Mouse (Mus musculus) liver, adult 2 months (tissue): ENCODE results near the gene Cox15. TPM values are rescaled to one million over a fixed set of nuclear protein-coding genes. Genes with fewer than 3 reads are reported as not detected.

Experiments
- DNase-seq: peaks from one replicate; pipeline ENCODE4 v3.0.0-alpha.2; 2011; ENCODE audit warnings: low read depth, low spot score; ENCODE audit errors: extremely low read depth
- H3K27ac ChIP-seq: fragments of 200-500 bp; replicated peaks from 2 replicates; pipeline ENCODE4 v1.5.1; 2012; ENCODE audit warnings: low read depth, mild to moderate bottlenecking, control low read depth, inconsistent platforms, low read length; ENCODE audit not compliant: insufficient read depth
- H3K27me3 ChIP-seq: fragments of 200-500 bp; 2 replicates; pipeline ENCODE4 v1.6.1; 2012; ENCODE audit warnings: mild to moderate bottlenecking, moderate library complexity, low read length, inconsistent platforms; ENCODE audit not compliant: control insufficient read depth, insufficient read depth
- H3K36me3 ChIP-seq: fragments of 200-500 bp; 2 replicates; pipeline ENCODE4 v1.6.1; 2012; ENCODE audit warnings: low read length, inconsistent platforms; ENCODE audit not compliant: control insufficient read depth, insufficient read depth
- H3K4me1 ChIP-seq: fragments of 200-500 bp; 2 replicates; pipeline ENCODE4 v1.6.1; 2011; ENCODE audit warnings: low read length; ENCODE audit not compliant: control insufficient read depth, insufficient read depth
- H3K4me3 ChIP-seq: fragments of 200-500 bp; 2 replicates; pipeline ENCODE4 v1.5.1; 2011; ENCODE audit warnings: low read depth, mild to moderate bottlenecking, control low read depth, low read length, moderate library complexity; ENCODE audit not compliant: insufficient read depth
- H3K79me2 ChIP-seq: fragments of 200-500 bp; 2 replicates; pipeline ENCODE4 v1.6.1; 2012; ENCODE audit warnings: inconsistent platforms, mild to moderate bottlenecking, low read length, moderate library complexity; ENCODE audit not compliant: control insufficient read depth, insufficient read depth
- H3K9ac ChIP-seq: fragments of 200-500 bp; 2 replicates; pipeline ENCODE4 v1.6.1; 2012; ENCODE audit warnings: low read depth, mild to moderate bottlenecking, control low read depth, inconsistent platforms, low read length
- CTCF ChIP-seq: fragments of 200-500 bp; IDR thresholded peaks from 2 replicates; pipeline ENCODE4 v1.5.1; 2011; ENCODE audit warnings: low read depth, low read length, control low read depth
- POLR2A ChIP-seq: fragments of 200-500 bp; IDR thresholded peaks from 2 replicates; pipeline ENCODE4 v1.6.1; 2011; ENCODE audit warnings: low read length, control low read depth; ENCODE audit not compliant: insufficient read depth; ENCODE audit errors: extremely low read depth
- WGBS: fragments of 180-500 bp; shearing (Covaris S2); methylation state at CpG from one replicate; pipeline ENCODE4 v1.1.7; 2018; 5-methylcytosine and 5-hydroxymethylcytosine counted together
- polyA plus RNA-seq: library from polyadenylated mRNA; depleted of rRNA; stranded (reverse); fragments of >200 nt; gene quantifications from 2 replicates; pipeline ENCODE4 v1.2.3, GENCODE M21; 2012
- total RNA-seq: library from RNA; depleted of rRNA; stranded (reverse); fragments of >200 nt; gene quantifications from 2 replicates; pipeline ENCODE4 v1.2.3, GENCODE M21; 2014

The Cox15 gene
- total and polyA plus RNA-seq, 2 experiments, result 9.2 to 10.6 TPM

DNA sequence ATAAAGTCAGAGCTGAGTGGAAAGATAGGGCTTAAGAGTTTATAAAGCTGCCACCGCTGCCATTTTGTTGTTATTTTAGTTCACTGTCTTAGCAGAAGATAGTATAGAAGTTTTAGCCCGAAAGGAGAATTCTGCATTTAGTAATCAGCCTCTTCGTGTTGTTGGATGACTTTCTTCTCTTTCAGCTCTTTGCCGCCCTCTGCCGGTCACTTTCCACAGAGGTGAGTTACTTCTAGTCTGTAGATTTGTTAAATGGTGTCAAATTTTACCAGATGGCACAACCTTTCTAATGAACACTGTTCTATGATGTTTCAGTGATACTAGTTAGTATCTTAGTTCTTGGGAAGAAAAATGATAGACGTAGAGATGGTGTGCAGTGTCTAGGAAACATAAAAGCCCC, 7.7 kb upstream of the Cox15 start:
- TF ChIP-seq CTCF (peak; percentile 48), POLR2A (no peak)
- Histone ChIP-seq H3K27ac (no peak overlapping the region), H3K9ac (no peak overlapping the region), H3K4me3 (no peak overlapping the region), H3K4me1 (peaks cover 3% of the 10 kb centered on the region; the same call in 1 of the 2 replicates), H3K27me3 (no peaks in the 10 kb centered on the region), H3K36me3 (peaks cover 14% of the 10 kb centered on the region; the same call in 1 of the 2 replicates), H3K79me2 (no peaks in the 10 kb centered on the region)
- WGBS, result 16% methylated on average over 6 of the region's 6 CpGs
- peak; percentile 67 for DNase-seq

DNA sequence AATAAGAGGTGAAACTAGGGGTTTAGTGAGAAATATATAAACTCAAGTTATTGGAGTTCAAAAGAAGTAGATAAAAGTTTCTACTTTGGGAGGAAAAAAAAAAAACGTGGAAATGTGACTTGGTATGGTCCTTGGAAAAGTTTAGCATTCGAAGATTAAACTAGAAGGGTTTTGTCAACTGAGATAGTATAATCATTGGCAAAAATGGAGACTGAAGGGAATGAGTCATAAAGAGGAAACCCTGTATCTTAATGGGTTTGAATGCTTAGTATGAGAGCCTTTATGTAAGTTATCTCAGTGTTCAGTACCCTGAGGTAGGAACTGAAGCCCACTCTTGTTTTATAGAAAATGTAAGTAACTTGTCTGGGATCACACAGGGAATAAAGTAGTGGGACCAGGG, 2.1 kb upstream of the Cox15 start:
- TF ChIP-seq CTCF, result no peak
- no peak for TF ChIP-seq POLR2A
- WGBS, result 75% methylated on average over 2 of the region's 2 CpGs

DNA sequence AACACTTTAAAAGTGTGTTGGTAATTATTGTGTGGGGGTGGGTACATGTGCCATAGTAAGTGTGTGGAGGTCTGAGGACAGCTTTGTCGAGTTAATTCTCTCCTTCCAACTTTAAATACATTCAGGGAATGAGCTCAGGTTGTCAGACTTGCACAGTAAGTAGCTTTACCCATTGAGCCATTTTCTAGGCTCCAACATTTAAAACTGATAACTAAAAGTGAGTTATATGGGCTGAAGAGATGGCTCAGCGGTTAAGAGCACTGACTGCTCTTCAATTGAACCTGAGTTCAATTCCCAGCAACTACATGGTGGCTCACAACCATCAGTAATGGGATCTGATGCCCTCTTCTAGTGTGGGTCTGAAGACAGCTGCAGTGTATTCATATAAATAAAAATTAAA, 1.4 kb upstream of the Cox15 start:
- Histone ChIP-seq H3K27me3 (no peaks in the 10 kb centered on the region), H3K36me3 (peaks cover 8% of the 10 kb centered on the region; the same call in 1 of the 2 replicates), H3K4me1 (no peaks in the 10 kb centered on the region), H3K27ac (no peak overlapping the region), H3K9ac (no peak overlapping the region), H3K4me3 (no peak overlapping the region), H3K79me2 (no peaks in the 10 kb centered on the region; the same call in 1 of the 2 replicates)
- TF ChIP-seq POLR2A, result no peak
- no peak for TF ChIP-seq CTCF
- DNase-seq, result no peak
- 65% methylated on average over 2 of the region's 2 CpGs for WGBS

More for the DNA sequence above, 2.1 kb upstream of the Cox15 start:
- no peak overlapping the region for H3K27ac ChIP-seq
- H3K9ac ChIP-seq, result no peak overlapping the region
- H3K79me2 ChIP-seq, result no peaks in the 10 kb centered on the region; the same call in 1 of the 2 replicates
- no peak for DNase-seq
- H3K36me3 ChIP-seq, result peaks cover 8% of the 10 kb centered on the region; the same call in 1 of the 2 replicates
- H3K4me1 ChIP-seq, result no peaks in the 10 kb centered on the region
- no peak overlapping the region for H3K4me3 ChIP-seq
- H3K27me3 ChIP-seq, result no peaks in the 10 kb centered on the region

DNA sequence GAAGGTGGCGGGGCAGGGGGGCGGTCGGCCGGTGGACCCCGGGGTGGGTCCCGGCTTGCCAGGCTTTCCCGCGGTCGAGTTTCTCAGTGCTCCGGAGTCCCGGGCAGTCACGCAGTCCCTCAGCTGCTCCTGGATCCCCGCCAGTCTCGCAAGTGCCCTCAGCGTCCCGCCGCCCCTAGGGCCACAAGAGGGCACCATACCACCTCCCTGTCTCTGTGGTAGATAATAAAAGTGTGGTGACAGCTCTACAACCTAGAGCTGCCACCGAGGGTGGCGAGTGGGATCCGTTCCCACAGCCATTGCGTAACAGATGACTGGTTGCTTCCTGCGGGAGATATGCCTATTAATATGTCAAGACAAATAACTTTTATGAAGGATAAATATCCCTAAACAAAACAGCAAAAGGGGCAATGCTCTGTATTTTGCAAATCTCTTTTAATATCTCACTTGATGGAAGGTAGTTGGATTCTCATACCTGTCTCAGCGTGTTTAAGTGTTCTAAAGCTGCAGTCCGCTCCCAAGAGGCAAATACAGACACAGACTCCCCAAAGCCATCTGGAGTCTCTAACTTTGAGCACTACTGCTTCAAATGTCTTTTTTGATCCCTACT, 531 bp upstream of the Cox15 start:
- no peaks in the 10 kb centered on the region for H3K27me3 ChIP-seq
- no peak for TF ChIP-seq POLR2A
- TF ChIP-seq CTCF, result peak; percentile 93
- H3K9ac ChIP-seq, result peak overlapping the region; percentile 84
- 1% methylated on average over 22 of the region's 24 CpGs for WGBS
- no peaks in the 10 kb centered on the region; the same call in 1 of the 2 replicates for H3K79me2 ChIP-seq
- no peaks in the 10 kb centered on the region for H3K4me1 ChIP-seq
- peaks cover 17% of the 10 kb centered on the region; the same call in 1 of the 2 replicates for H3K36me3 ChIP-seq
- H3K4me3 ChIP-seq, result peak overlapping the region; percentile 93
- DNase-seq, result peak; percentile 89
- peak overlapping the region; percentile 42 for H3K27ac ChIP-seq

DNA sequence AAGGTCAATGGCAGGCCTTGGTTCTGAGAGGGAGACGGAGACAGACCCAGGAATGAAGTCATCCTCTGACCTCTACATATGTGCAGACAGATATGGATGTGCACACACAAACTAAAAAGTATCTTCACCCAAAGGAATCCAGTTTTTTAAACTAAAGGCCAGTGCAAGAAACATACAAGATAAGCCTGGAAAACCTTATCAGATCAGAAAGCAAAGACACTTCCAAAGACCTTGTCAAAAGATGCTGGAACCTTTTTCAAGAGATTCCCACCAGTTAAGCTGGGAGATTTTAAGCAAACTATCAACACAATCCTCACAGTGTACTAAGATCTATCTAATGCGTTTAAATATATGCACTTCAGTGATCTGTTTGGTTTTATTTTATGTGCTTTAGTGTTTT, 2.8 kb downstream of the Cox15 start:
- Histone ChIP-seq H3K27me3 (no peaks in the 10 kb centered on the region), H3K9ac (no peak overlapping the region), H3K4me3 (no peak overlapping the region), H3K27ac (no peak overlapping the region), H3K4me1 (no peaks in the 10 kb centered on the region), H3K79me2 (no peaks in the 10 kb centered on the region; the same call in 1 of the 2 replicates), H3K36me3 (peaks cover 40% of the 10 kb centered on the region; the same call in 1 of the 2 replicates)
- WGBS, result 84% methylated on average over 2 of the region's 2 CpGs
- no peak for DNase-seq
- TF ChIP-seq CTCF (no peak), POLR2A (no peak)

DNA sequence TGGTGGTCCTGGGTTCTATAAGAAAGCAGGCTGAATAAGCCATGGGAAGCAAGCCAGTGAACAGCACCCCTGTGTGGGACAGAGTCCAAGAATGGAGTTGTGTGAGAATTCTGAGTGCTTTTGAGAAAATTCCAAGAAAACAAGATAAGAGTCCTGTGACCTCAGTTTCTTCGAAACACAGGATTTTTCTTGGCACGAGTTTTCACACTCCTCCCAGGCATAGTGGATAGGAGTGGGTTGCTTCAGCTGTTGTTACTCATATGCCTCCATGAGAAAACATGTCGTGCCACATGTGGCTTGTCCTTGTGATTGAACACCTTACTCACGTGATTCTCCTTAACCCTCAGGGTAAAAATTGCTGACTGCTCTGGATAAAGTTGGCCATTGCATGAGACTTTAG, 4.9 kb downstream of the Cox15 start:
- WGBS, result 69% methylated on average over 4 of the region's 4 CpGs
- no peaks in the 10 kb centered on the region for H3K27me3 ChIP-seq
- TF ChIP-seq CTCF (no peak), POLR2A (no peak)
- H3K36me3 ChIP-seq, result peaks cover 50% of the 10 kb centered on the region; the same call in 1 of the 2 replicates
- H3K4me1 ChIP-seq, result no peaks in the 10 kb centered on the region
- no peak overlapping the region for H3K4me3 ChIP-seq
- no peak overlapping the region for H3K9ac ChIP-seq
- H3K27ac ChIP-seq, result no peak overlapping the region
- no peaks in the 10 kb centered on the region; the same call in 1 of the 2 replicates for H3K79me2 ChIP-seq
- no peak for DNase-seq
